20 mouse cellular contexts compared by ENCODE assay signal in the genomic region with DNA sequence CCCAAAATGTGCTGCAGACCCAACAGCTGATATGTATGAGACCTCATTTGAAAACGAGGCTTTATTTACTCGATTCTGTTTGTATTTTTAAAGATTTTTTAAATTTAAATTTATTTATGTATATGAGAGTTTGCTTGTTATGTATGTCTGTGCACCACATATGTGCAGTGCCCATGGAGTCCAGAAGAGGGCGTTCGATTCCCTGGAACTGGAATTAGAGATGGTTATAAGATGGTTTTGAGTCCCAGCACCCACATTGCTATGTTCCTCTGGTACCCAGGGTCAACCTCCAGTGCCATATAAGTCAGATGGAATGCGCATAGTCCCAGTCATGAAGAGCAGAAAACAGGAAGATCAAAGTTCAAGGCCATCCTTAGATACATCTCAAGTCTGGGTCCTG. TPM values are rescaled to one million over a fixed set of nuclear protein-coding genes. Genes with fewer than 3 reads are reported as not detected.
DNase-seq lines count a peak whose midpoint lies in the region; ATAC-seq and TF ChIP-seq lines count a peak whose summit lies in the region.
"Had no signal": no experiment of that assay in that cellular context is flagged by ENCODE, and none has a peak within 500 bp of the region (broad histone marks: within the 10 kb centered on the region; RNA-seq: fewer than 3 reads in every experiment).

No protein-coding gene starts in this region.

- no peak overlapping the region for H3K27ac ChIP-seq in heart, postnatal 0 days (ENCODE audit: low read depth)
- H3K27ac ChIP-seq in heart, embryonic 12.5 days (ENCODE audit: poor library complexity, severe bottlenecking) = no peak overlapping the region
- H3K27ac ChIP-seq in layer of hippocampus, adult 2 months = no peak overlapping the region
- H3K27ac ChIP-seq in stomach, postnatal 0 days (replicated peaks) = no peak overlapping the region
- H3K27ac ChIP-seq: embryonic facial prominence, embryonic 13.5 days; liver, embryonic 13.5 days had no signal

- TF ChIP-seq EP300 in heart, postnatal 0 days (IDR thresholded peaks at IDR 0.05; ENCODE audit: low read depth) = no peak
- no peak for TF ChIP-seq EP300 in stomach, postnatal 0 days (optimal IDR thresholded peaks at IDR 0.05)

- H3K9me3 ChIP-seq in heart, postnatal 0 days (replicated peaks; ENCODE audit: control insufficient read depth, low read length) = no peaks in the 10 kb centered on the region
- H3K9me3 ChIP-seq in heart, embryonic 12.5 days (replicated peaks) = no peaks in the 10 kb centered on the region
- no peaks in the 10 kb centered on the region for H3K9me3 ChIP-seq in stomach, postnatal 0 days (ENCODE audit: control insufficient read depth, low read length)
- H3K9me3 ChIP-seq: embryonic facial prominence, embryonic 13.5 days; liver, embryonic 13.5 days had no signal

- H3K36me3 ChIP-seq in heart, postnatal 0 days (replicated peaks; ENCODE audit: control insufficient read depth, insufficient read depth, low read length) = peaks cover 12% of the 10 kb centered on the region; the same call in 1 of the 2 replicates
- H3K36me3 ChIP-seq in heart, embryonic 12.5 days = no peaks in the 10 kb centered on the region
- no peaks in the 10 kb centered on the region for H3K36me3 ChIP-seq in stomach, postnatal 0 days (ENCODE audit: control insufficient read depth, insufficient read depth, low read length)
- H3K36me3 ChIP-seq: embryonic facial prominence, embryonic 13.5 days; liver, embryonic 13.5 days had no signal

- 48% methylated on average over 5 of the region's 5 CpGs for WGBS in heart, postnatal 0 days
- 44% methylated on average over 5 of the region's 5 CpGs for WGBS in heart, embryonic 12.5 days
- whole genome bisulfite sequencing in stomach, postnatal 0 days = 53% methylated on average over 5 of the region's 5 CpGs

- no peak overlapping the region for H3K9ac ChIP-seq in heart, postnatal 0 days (replicated peaks; ENCODE audit: low read depth, low read length)
- no peak overlapping the region for H3K9ac ChIP-seq in heart, embryonic 12.5 days
- no peak overlapping the region for H3K9ac ChIP-seq in stomach, postnatal 0 days (ENCODE audit: low read length)
- H3K9ac ChIP-seq: embryonic facial prominence, embryonic 13.5 days; liver, embryonic 13.5 days had no signal

- H3K4me3 ChIP-seq in heart, postnatal 0 days (ENCODE audit: low read depth, low read length) = no peak overlapping the region
- no peak overlapping the region for H3K4me3 ChIP-seq in heart, embryonic 12.5 days
- no peak overlapping the region for H3K4me3 ChIP-seq in layer of hippocampus, adult 2 months
- no peak overlapping the region for H3K4me3 ChIP-seq in stomach, postnatal 0 days (ENCODE audit: low read depth, low read length)
- H3K4me3 ChIP-seq: embryonic facial prominence, embryonic 13.5 days; liver, embryonic 13.5 days had no signal

- no peak for ATAC-seq in heart, postnatal 0 days (ENCODE audit: insufficient read depth, low read depth)
- ATAC-seq in heart, embryonic 12.5 days (ENCODE audit: insufficient number of reproducible peaks, low FRiP score) = no peak
- ATAC-seq in stomach, postnatal 0 days (ENCODE audit: low FRiP score, low TSS enrichment) = no peak

- TF ChIP-seq CTCF in heart, postnatal 0 days (IDR thresholded peaks at IDR 0.05; ENCODE audit: low read depth) = peak; percentile 29
- TF ChIP-seq CTCF in layer of hippocampus, adult 2 months (conservative IDR thresholded peaks at IDR 0.05) = peak; percentile 62
- peak; percentile 58 for TF ChIP-seq CTCF in stomach, postnatal 0 days (IDR thresholded peaks at IDR 0.05; ENCODE audit: low read depth)

- no peak for DNase-seq in heart, postnatal 0 days (ENCODE audit: low spot score)
- DNase-seq in layer of hippocampus, adult 2 months (ENCODE audit: low spot score in 2 of 2) = no peak
- no peak for DNase-seq in layer of hippocampus, postnatal 36 days
- DNase-seq in thymus, postnatal 25 days = peak; percentile 13
- no peak for DNase-seq in thymus, postnatal 10 days (ENCODE audit: low spot score in 2 of 2)
- DNase-seq in stomach, postnatal 0 days (ENCODE audit: low spot score) = no peak
- no peak for DNase-seq in cerebellum, postnatal 4 days (ENCODE audit: low spot score in 2 of 2)
- DNase-seq: cerebellum, adult 11-12 months; gastrocnemius, postnatal 25 days; kidney, adult 11 months; layer of hippocampus, adult 9-11 months; liver, embryonic 13.5 days; midbrain, embryonic 14.5 days; right cerebral cortex, postnatal 14 days had no signal

- no peak overlapping the region for H3K4me2 ChIP-seq in heart, postnatal 0 days (ENCODE audit: low read depth, low read length)
- no peak overlapping the region for H3K4me2 ChIP-seq in heart, embryonic 12.5 days
- no peak overlapping the region for H3K4me2 ChIP-seq in stomach, postnatal 0 days (replicated peaks; ENCODE audit: low read depth)
- H3K4me2 ChIP-seq: embryonic facial prominence, embryonic 13.5 days; liver, embryonic 13.5 days had no signal

- H3K27me3 ChIP-seq in heart, postnatal 0 days (ENCODE audit: control insufficient read depth, insufficient read depth, low read length) = peaks cover 16% of the 10 kb centered on the region
- H3K27me3 ChIP-seq in heart, embryonic 12.5 days (replicated peaks) = peaks cover 76% of the 10 kb centered on the region
- no peaks in the 10 kb centered on the region; the same call in 1 of the 2 replicates for H3K27me3 ChIP-seq in stomach, postnatal 0 days (ENCODE audit: control insufficient read depth, insufficient read depth, low read length)

- 0 out of 2 replicates have a peak, but pooled peaks cover 3% of the 10 kb centered on the region for H3K4me1 ChIP-seq in heart, postnatal 0 days (ENCODE audit: control insufficient read depth, insufficient read depth)
- 0 out of 2 replicates have a peak, but pooled peaks cover 2% of the 10 kb centered on the region for H3K4me1 ChIP-seq in heart, embryonic 12.5 days (replicated peaks)
- H3K4me1 ChIP-seq in stomach, postnatal 0 days (replicated peaks; ENCODE audit: control insufficient read depth, insufficient read depth) = no peaks in the 10 kb centered on the region
- H3K4me1 ChIP-seq: liver, embryonic 13.5 days had no signal

RNA-seq across cellular contexts. Expression of gene Asb10, which starts 6.5 kb away (rescaled TPM):
- 34.4 and 44.0 TPM in 2 replicates for total RNA-seq in heart, postnatal 0 days (2014; rRNA removed; ENCODE audit: low replicate concordance)
- 20.8 and 24.3 TPM in 2 replicates for polyA plus RNA-seq in heart, postnatal 0 days (2015; fragmentation: Nextera tagmentation; extraction: Ambion mirVana)
- polyA plus RNA-seq in heart, embryonic 12.5 days (2016; fragmentation: Nextera tagmentation; extraction: Ambion mirVana) = 3.7 and 4.7 TPM in 2 replicates
- under 1 TPM in 1 of 2 experiments, not detected in 1; 0.31 TPM for total RNA-seq in layer of hippocampus, adult 2 months (2021)
- total RNA-seq in layer of hippocampus, postnatal 36 days (2021) = under 1 TPM in 1 of 2 experiments, not detected in 1; 0.25 TPM
- 0.21 and 0.25 TPM in 2 replicates for polyA plus RNA-seq in stomach, postnatal 0 days (2015; fragmentation: Nextera tagmentation; extraction: Ambion mirVana)
- total RNA-seq: CH12.LX; left cerebral cortex, postnatal 25 days had no signal

RNA-seq across cellular contexts. Expression of gene Gbx1, which starts 7.3 kb away (rescaled TPM):
- not detected in 2 replicates for total RNA-seq in heart, postnatal 0 days (2014; rRNA removed; ENCODE audit: low replicate concordance)
- not detected in 2 replicates for polyA plus RNA-seq in heart, postnatal 0 days (2015; fragmentation: Nextera tagmentation; extraction: Ambion mirVana)
- polyA plus RNA-seq in heart, embryonic 12.5 days (2016; fragmentation: Nextera tagmentation; extraction: Ambion mirVana) = not detected in 2 replicates
- total RNA-seq in layer of hippocampus, adult 2 months (2021) = under 1 TPM in 1 of 2 experiments, not detected in 1; 0.10 TPM
- not detected for total RNA-seq in layer of hippocampus, postnatal 36 days (2021)
- 0.02 TPM in 1 of 2 replicates, not detected in the other for polyA plus RNA-seq in stomach, postnatal 0 days (2015; fragmentation: Nextera tagmentation; extraction: Ambion mirVana)
- total RNA-seq: gastrocnemius, postnatal 25 days had no signal

RNA-seq across cellular contexts. Expression of gene 4931409K22Rik, which starts 22.3 kb away (rescaled TPM):
- total RNA-seq in heart, postnatal 0 days (2014; rRNA removed; ENCODE audit: low replicate concordance) = not detected in 2 replicates
- polyA plus RNA-seq in heart, postnatal 0 days (2015; fragmentation: Nextera tagmentation; extraction: Ambion mirVana) = not detected in 2 replicates
- polyA plus RNA-seq in heart, embryonic 12.5 days (2016; fragmentation: Nextera tagmentation; extraction: Ambion mirVana) = not detected in 2 replicates
- not detected for total RNA-seq in layer of hippocampus, adult 2 months (2021)
- total RNA-seq in layer of hippocampus, postnatal 36 days (2021) = not detected
- polyA plus RNA-seq in stomach, postnatal 0 days (2015; fragmentation: Nextera tagmentation; extraction: Ambion mirVana) = 0.08 TPM in 1 of 2 replicates, not detected in the other
- total RNA-seq: CH12.LX; gastrocnemius, postnatal 25 days; left cerebral cortex, postnatal 25 days had no signal
- polyA plus RNA-seq: heart, embryonic 14.5 days; hindbrain, embryonic 11.5 days; liver, embryonic 13.5 days; midbrain, embryonic 14.5 days had no signal

RNA-seq across cellular contexts. Expression of gene Abcf2, which starts 43.0 kb away (rescaled TPM):
- total RNA-seq in heart, postnatal 0 days (2014; rRNA removed; ENCODE audit: low replicate concordance) = 53.7 and 56.0 TPM in 2 replicates
- polyA plus RNA-seq in heart, postnatal 0 days (2015; fragmentation: Nextera tagmentation; extraction: Ambion mirVana) = 46.0 and 49.6 TPM in 2 replicates
- 79.0 and 80.6 TPM in 2 replicates for polyA plus RNA-seq in heart, embryonic 12.5 days (2016; fragmentation: Nextera tagmentation; extraction: Ambion mirVana)
- 10 to 100 TPM; 75.9 to 81.4 TPM for total RNA-seq in layer of hippocampus, adult 2 months (2021)
- total RNA-seq in layer of hippocampus, postnatal 36 days (2021) = 10 to 100 TPM; 74.5 to 77.3 TPM
- 45.2 and 45.3 TPM in 2 replicates for polyA plus RNA-seq in stomach, postnatal 0 days (2015; fragmentation: Nextera tagmentation; extraction: Ambion mirVana)

RNA-seq across cellular contexts. Expression of gene Chpf2, which starts 52.2 kb away (rescaled TPM):
- 34.9 and 64.4 TPM in 2 replicates for total RNA-seq in heart, postnatal 0 days (2014; rRNA removed; ENCODE audit: low replicate concordance)
- 10.5 and 13.2 TPM in 2 replicates for polyA plus RNA-seq in heart, postnatal 0 days (2015; fragmentation: Nextera tagmentation; extraction: Ambion mirVana)
- 20.1 and 22.8 TPM in 2 replicates for polyA plus RNA-seq in heart, embryonic 12.5 days (2016; fragmentation: Nextera tagmentation; extraction: Ambion mirVana)
- 10 to 100 TPM; 63.6 to 66.7 TPM for total RNA-seq in layer of hippocampus, adult 2 months (2021)
- total RNA-seq in layer of hippocampus, postnatal 36 days (2021) = 10 to 100 TPM; 58.0 to 61.2 TPM
- 18.2 and 19.2 TPM in 2 replicates for polyA plus RNA-seq in stomach, postnatal 0 days (2015; fragmentation: Nextera tagmentation; extraction: Ambion mirVana)

Comparison
In these comparisons a context has a peak if more than half of its experiments do, and no peak if none do; other contexts are left out.
1. RNA of gene Asb10, which starts 6.5 kb away (total RNA-seq): 34.4 to 44.0 TPM in heart, postnatal 0 days; 0.31 TPM in layer of hippocampus, adult 2 months and 0.25 TPM in layer of hippocampus, postnatal 36 days; every median in the first group is over 10 times any median in the second.
2. Peak in every context shown above with its lines, with median percentiles within 50 percentile points of each other: CTCF ChIP-seq.